Mouse (Mus musculus) left cerebral cortex, postnatal 10 days (tissue): Measurements from ENCODE around the gene Depp1. TPM values are rescaled to one million over a fixed set of nuclear protein-coding genes. Genes with fewer than 3 reads are reported as not detected.
A peak's percentile ranks its signal among the peaks of the same experiment; 100 is the strongest.

Experiments used
- DNase-seq, 2 experiments: peaks; one replicate each; pipeline ENCODE4 v3.0.0; 2021 to 2022; ENCODE audit warnings: low spot score in 2 of 2, mixed read lengths in 1 of 2; ENCODE audit errors: extremely low spot score in 1 of 2
- intact Hi-C: fragments of 180-260 bp; cut with DNase I; formaldehyde crosslinking; loops from one replicate; pipeline ENCODE4 v1.15.1; 2025
- total RNA-seq, 2 experiments: library from RNA; stranded (reverse); gene quantifications; 2 replicates each; pipeline ENCODE4 v1.2.3; 2021

The Depp1 gene
- total RNA-seq, 2 experiments from 2014 or later: 1.1 to 3.5 TPM

GRCm38 (mm10) chr6:116643881-116644280 lies 6.5 kb upstream of the Depp1 start:
- peak in 1 of 2 experiments; percentile 15 for DNase-seq
- intact Hi-C loops: no loop called here

DNA sequence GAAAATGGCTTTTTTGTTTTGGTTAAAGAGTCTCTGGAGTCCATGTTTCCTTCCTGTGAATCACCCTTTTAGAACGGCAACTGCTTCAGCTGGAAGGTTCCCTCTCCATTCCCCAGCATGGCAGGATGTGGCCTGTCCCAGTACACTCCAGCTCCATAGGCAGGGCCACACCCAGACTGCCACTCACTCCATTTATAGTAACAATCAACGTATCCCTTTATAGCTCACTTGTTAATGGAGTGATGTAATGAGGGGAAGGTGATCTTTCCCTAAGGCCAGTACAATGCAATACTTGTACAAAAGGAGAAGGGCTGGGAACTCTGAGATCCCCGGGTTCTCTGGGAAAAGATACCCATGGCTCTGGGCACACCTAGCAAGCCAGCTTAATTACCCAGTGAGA lies 6.1 kb upstream of the Depp1 start:
- peak in 1 of 2 experiments; percentile 31 for DNase-seq
- intact Hi-C loops: no loop called here

- intact Hi-C loops: no loop called here
These were observed 2.6 kb upstream of the Depp1 start for GRCm38 (mm10) chr6:116647763-116648162.

GRCm38 (mm10) chr6:116649811-116650210 lies 598 bp upstream of the Depp1 start:
- DNase-seq: no peak
- intact Hi-C loops: loop anchor here (5.0 to 10.0 kb wide), 3 partner anchors 117 to 1177 kb away; partner anchors contain the start of gene Cxcl12

More at GRCm38 (mm10) chr6:116647763-116648162, 2.6 kb upstream of the Depp1 start:
- DNase-seq: peak in 1 of 2 experiments; percentile 73

DNA sequence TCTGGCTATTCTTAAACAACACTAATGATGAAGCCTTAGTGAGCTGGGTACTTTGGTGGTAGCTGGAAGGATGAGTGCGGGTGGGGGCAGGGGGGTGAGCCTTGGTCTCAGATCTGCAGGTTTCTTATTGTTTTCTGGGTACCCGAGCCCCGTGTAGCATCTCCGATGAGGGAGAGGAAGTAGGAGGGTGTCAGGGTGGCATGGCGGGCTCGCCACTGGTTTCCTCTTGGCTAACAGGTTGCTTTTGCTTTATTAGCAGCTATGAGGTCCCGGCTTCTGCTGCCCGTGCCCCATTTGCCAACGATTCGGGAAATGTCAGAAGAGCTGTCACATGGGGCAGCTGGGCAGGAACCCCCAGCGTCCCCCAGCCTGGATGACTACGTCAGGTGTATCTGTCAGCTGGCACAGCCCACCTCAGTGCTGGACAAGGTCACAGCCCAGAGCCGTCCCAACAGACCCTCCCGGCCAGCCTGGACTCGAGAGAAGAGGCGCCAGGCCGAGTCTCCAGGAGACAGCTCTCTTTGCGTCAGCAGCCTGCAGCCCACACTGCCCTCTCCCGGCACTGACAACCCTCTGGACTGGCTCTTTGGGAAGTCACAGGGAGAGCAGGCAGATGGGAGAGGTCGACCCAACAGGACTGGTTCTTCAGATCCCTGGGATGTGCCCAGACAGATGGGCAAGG lies 1.2 kb downstream of the Depp1 start:
- intact Hi-C loops: loop anchor here (5.0 to 10.0 kb wide), 3 partner anchors 116 to 1176 kb away; partner anchors contain the start of gene Cxcl12
- peak in 1 of 2 experiments; percentile 70 for DNase-seq

GRCm38 (mm10) chr6:116653191-116653590 lies 2.8 kb downstream of the Depp1 start:
- intact Hi-C loops: loop anchor here (5.0 to 10.0 kb wide), 3 partner anchors 114 to 1174 kb away; partner anchors contain the start of gene Cxcl12
- no peak for DNase-seq

GRCm38 (mm10) chr6:116653684-116654454 lies 3.5 kb downstream of the Depp1 start:
- intact Hi-C loops: loop anchor here (5.0 to 10.0 kb wide), 3 partner anchors 113 to 1173 kb away; partner anchors contain the start of gene Cxcl12

DNA sequence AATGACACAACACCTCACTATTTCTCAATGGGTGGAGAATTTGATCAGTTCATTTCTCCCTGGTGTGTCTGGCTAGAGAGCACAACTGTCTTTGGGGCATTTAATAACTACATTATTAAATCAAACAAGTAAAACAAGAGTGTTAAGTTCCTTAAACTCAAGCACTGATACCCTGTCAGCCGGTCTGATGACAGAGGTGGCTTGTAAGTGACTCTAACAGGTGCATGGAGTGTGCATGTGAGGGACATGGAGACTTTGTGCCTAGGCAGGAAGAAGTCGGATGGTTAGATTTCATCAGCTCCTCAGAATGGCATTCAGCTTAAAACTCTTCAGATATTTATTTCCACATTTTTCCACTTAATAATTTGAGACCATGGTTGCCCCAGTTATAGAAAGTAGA lies 13.0 kb downstream of the Depp1 start:
- DNase-seq: no peak
- intact Hi-C loops: no loop called here

More at GRCm38 (mm10) chr6:116653684-116654454, 3.5 kb downstream of the Depp1 start:
- DNase-seq: peak; percentile 52 to 60

GRCm38 (mm10) chr6:116664031-116664430 lies 13.6 kb downstream of the Depp1 start:
- intact Hi-C loops: no loop called here
- DNase-seq: no peak

DNA sequence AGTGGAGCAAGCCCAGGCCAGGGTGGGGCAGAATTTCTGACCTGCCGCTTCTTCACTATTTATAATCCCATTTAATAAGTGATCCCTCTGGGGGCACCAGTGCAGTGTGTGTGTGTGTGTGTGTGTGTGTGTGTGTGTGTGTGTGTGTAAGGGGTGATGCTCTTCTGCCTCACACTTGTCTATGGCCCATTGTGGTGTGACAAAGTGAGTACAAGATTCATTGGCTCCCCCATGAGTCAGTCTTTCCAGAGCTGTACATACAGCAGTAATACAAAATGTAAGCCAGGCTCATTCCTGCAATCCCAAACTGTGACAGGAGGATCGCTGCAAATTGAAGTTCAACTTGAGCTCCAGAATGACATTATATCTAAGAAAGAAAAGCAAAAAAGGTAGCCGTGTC lies 14.4 kb downstream of the Depp1 start:
- intact Hi-C loops: no loop called here

GRCm38 (mm10) chr6:116666085-116666750 lies 15.8 kb downstream of the Depp1 start:
- intact Hi-C loops: no loop called here
- no peak for DNase-seq

More for the DNA sequence above, 14.4 kb downstream of the Depp1 start:
- DNase-seq: no peak

DNA sequence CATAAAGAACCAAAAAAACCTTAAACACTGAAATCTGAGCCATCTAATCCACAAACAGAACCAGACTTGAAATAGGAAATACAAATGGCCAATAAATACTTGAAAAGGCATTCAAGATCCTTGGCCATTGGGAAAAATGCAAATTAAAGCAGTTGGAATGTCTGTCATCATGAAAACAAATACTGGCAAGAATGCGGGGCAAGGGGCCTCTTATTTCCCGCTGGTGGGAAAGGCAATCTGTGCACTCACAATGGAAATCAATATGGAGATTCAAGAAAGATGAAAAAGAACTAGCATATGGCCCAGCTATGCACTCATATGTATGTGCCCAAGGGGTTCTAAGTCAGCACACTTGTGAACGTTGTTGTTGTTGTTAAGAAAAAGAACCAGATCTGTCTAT lies 16.5 kb downstream of the Depp1 start:
- DNase-seq: no peak
- intact Hi-C loops: no loop called here

GRCm38 (mm10) chr6:116667382-116667781 lies 17.0 kb downstream of the Depp1 start:
- no peak for DNase-seq
- intact Hi-C loops: no loop called here

GRCm38 (mm10) chr6:116668682-116669470 lies 18.5 kb downstream of the Depp1 start:
- intact Hi-C loops: no loop called here
- no peak for DNase-seq

DNA sequence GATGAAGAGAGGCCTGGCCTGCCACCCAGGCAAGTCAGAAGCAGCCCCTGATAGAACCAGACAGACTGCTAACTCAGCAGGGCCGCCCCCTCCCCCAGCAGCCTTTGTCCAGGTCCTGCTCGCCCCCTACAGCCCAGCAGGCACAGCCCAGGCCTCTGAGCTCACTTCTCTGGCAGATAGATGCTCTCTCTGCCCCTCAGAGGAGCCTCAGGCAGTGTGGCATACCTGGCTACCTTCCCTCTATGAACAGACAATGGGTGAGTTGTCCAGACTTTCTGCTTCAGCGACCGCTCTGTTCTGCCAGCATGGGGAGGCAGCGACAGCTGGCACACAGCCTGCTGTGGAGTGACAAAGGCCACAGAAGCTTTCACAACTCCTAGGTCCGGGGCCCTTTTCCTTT lies 19.7 kb downstream of the Depp1 start:
- intact Hi-C loops: no loop called here
- no peak for DNase-seq

DNA sequence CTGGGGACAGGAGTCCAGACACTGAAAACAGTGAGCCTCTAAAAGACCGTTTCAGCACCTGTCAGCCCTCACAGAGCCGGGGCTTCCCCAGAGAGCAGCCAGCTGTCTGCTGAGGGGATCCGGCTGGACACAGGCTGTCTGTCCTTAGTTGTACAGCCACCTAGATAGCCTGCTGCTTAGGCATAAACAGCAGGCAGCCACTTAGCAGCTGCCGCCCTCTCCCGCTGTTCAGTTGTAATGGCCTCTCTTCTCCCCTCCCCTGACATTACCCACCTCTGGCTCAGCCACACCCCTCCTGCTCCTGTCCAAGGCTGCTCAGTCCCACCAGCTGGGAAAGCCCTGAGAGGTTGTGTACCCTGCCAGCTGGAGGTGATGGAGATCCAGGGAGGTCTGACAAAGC lies 20.6 kb downstream of the Depp1 start:
- DNase-seq: no peak

DNA sequence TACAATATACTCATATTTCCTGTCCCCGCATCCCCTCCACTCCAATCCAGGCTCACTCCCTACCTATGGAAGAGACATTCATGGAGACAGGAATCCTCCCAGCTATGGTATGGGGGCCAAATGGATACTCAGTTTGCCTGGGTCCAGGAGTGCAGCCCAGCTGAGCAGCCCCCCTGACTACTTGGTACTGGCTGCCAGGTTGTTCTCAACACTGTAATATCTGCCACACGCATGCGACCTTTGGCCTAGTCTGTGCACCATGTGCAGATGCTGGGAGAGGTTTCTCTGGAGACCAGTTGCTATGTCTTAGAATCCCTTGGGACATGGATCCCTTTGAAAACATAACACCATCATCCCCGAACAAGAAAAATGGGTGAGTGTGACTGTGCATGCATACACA lies 21.4 kb downstream of the Depp1 start:
- DNase-seq: no peak
- intact Hi-C loops: no loop called here

More for the DNA sequence above, 20.6 kb downstream of the Depp1 start:
- intact Hi-C loops: no loop called here

GRCm38 (mm10) chr6:116672349-116672748 lies 21.9 kb downstream of the Depp1 start:
- DNase-seq: no peak
- intact Hi-C loops: no loop called here
